Mouse (Mus musculus) heart, embryonic 15.5 days (tissue): Measurements from ENCODE around the gene Fbln7. TPM values are rescaled to one million over a fixed set of nuclear protein-coding genes. Genes with fewer than 3 reads are reported as not detected.

ENCODE experiments used
- ATAC-seq: fragments of 200-750 bp; cut with Nextera tagmentation; replicated peaks from 2 replicates; pipeline ENCODE4 v1.8.0; 2017; ENCODE audit warnings: low read depth, moderate TSS enrichment; ENCODE audit not compliant: insufficient number of reproducible peaks, insufficient read depth, low FRiP score
- H3K27ac ChIP-seq: fragments of 300-500 bp; sonication (generic); 2 replicates; pipeline ENCODE4 v1.5.1; 2015; ENCODE audit warnings: mild to moderate bottlenecking, inconsistent platforms
- H3K27me3 ChIP-seq: fragments of 300-500 bp; sonication (generic); 2 replicates; pipeline ENCODE4 v1.6.1; 2015; ENCODE audit warnings: inconsistent platforms
- H3K36me3 ChIP-seq: fragments of 300-500 bp; sonication (generic); 2 replicates; pipeline ENCODE4 v1.6.1; 2015; ENCODE audit warnings: mild to moderate bottlenecking, inconsistent platforms
- H3K4me1 ChIP-seq: fragments of 300-500 bp; sonication (generic); replicated peaks from 2 replicates; pipeline ENCODE4 v1.6.1; 2015; ENCODE audit warnings: inconsistent platforms
- H3K4me2 ChIP-seq: fragments of 300-500 bp; sonication (generic); 2 replicates; pipeline ENCODE4 v1.6.1; 2015; ENCODE audit warnings: inconsistent platforms, mild to moderate bottlenecking, moderate library complexity
- H3K4me3 ChIP-seq: fragments of 300-500 bp; sonication (generic); 2 replicates; pipeline ENCODE4 v1.5.1; 2015; ENCODE audit warnings: mild to moderate bottlenecking, inconsistent platforms
- H3K9ac ChIP-seq: fragments of 300-500 bp; sonication (generic); 2 replicates; pipeline ENCODE4 v1.6.1; 2015; ENCODE audit warnings: mild to moderate bottlenecking, inconsistent platforms
- H3K9me3 ChIP-seq: fragments of 300-500 bp; sonication (generic); replicated peaks from 2 replicates; pipeline ENCODE4 v1.6.1; 2016; ENCODE audit warnings: inconsistent platforms
- WGBS: fragments of 180-500 bp; shearing (Covaris S2); methylation state at CpG from one replicate; pipeline ENCODE4 v1.1.7; 2015; ENCODE audit warnings: mixed read lengths; 5-methylcytosine and 5-hydroxymethylcytosine counted together
- polyA plus RNA-seq: library from polyadenylated mRNA; unstranded; fragments of >200 nt; fragmentation: Nextera tagmentation; extraction: Ambion mirVana; gene quantifications from 2 replicates; pipeline ENCODE4 v1.2.1, GENCODE M21; 2015

Gene Fbln7
- polyA plus RNA-seq = 1.2 and 2.7 TPM in 2 replicates

DNA sequence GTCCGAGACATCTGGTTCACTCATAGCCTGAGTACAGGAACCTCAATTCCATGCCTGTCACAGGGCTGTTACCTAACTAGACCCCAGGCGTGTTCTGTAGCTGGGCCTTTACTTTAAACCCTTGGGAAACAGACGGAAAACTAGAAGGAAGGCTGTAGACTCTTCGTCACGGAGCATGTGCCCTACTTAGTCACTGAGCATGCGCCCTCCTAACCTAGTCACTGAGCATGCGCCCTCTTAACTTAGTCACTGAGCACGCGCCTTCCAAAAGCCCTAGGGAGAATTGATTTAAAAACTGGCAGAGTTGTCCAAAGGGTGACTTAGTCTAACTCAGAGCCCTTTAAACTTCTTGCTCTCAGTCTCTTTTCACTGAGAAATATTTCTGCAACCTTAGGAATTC lies at the start of gene Fbln7:
Gene Fbln7 (plus strand): TSS at position 346 of the 400 bp plus-strand sequence.
- H3K27ac ChIP-seq = no peak within 1 kb of the TSS

DNA sequence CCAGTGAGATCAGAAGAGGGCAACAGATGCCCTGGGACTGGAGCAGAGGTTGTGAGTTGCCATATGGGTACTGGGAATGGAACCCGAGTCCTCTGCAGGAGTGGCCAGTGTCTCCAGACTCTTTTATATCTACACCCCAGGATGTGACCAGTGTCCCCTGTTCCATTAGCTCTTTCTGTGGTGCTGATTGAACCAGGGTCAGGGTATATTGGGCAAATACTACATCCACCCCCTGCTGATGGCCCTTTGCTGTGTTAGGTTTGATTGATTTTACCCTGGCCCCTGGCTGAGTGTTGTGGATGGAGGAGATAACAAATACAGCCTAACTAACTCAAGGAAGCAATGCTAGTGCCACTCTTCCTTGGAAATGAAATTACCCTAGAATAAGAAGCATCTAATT lies 46.5 kb upstream of the Fbln7 start:
- Histone ChIP-seq H3K9ac (no peak overlapping the region), H3K9me3 (no peaks in the 10 kb centered on the region), H3K4me3 (no peak overlapping the region), H3K36me3 (no peaks in the 10 kb centered on the region), H3K27me3 (no peaks in the 10 kb centered on the region), H3K4me2 (no peak overlapping the region), H3K27ac (no peak overlapping the region), H3K4me1 (peaks cover 22% of the 10 kb centered on the region)
- ATAC-seq = no peak
- 79% methylated on average over 1 of the region's 1 CpGs for WGBS

More for the DNA sequence above, at the start of gene Fbln7:
- no peaks in the 10 kb centered on the region for H3K9me3 ChIP-seq
- H3K9ac ChIP-seq = peak within 1 kb of the TSS; percentile 46
- WGBS = 91% methylated on average over 9 of the region's 9 CpGs
- no peaks in the 10 kb centered on the region for H3K36me3 ChIP-seq
- H3K27me3 ChIP-seq = peaks cover 25% of the 10 kb centered on the region
- H3K4me1 ChIP-seq = peaks cover 9% of the 10 kb centered on the region
- H3K4me2 ChIP-seq = peak within 1 kb of the TSS; percentile 95
- ATAC-seq = no peak
- peak within 1 kb of the TSS; percentile 56 for H3K4me3 ChIP-seq

DNA sequence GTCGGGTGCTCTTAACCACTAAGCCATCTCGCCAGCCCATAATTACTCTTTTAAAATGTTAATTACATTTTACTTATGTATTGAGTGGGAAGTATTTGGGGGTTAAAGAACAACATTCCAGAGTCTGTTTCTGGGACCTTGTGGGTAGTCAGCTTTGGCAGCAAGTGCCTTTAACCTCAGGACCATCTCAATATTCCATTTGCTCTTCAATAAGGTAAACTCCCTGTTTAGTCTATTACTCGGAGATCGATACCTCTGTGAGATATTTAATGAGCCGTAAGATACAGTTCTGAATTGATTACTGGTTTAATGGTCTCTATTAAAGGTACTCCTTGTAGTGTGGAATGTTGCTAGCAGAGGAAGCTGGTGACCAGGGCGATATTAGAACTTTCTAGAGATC lies 45.9 kb upstream of the Fbln7 start:
- 46% methylated on average over 6 of the region's 6 CpGs for WGBS

DNA sequence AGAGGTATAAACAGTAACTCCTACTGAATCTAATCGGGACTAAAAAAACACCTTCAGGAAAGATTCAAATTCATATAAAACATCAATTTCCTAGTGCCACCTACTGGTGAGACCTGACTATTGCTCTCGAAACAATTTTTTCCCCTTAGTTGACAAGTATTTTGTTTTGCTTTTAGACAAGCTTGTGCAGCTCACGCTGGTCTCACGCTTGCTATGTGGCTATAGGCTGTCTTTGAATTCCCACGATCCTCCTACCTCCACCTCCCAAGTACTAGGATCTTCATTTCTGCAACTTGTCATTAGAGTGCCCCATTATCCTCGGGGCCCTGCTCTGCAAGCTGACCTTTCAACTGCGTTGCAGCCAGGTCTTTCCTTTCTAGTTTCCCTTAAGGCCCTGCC lies 45.4 kb upstream of the Fbln7 start:
- H3K4me1 ChIP-seq = peaks cover 22% of the 10 kb centered on the region
- H3K27ac ChIP-seq = peak overlapping the region; percentile 93
- peak; percentile 23 for ATAC-seq
- WGBS = 0% methylated on average over 7 of the region's 7 CpGs
- H3K9ac ChIP-seq = peak overlapping the region; percentile 63
- no peaks in the 10 kb centered on the region for H3K27me3 ChIP-seq
- H3K9me3 ChIP-seq = no peaks in the 10 kb centered on the region
- no peaks in the 10 kb centered on the region for H3K36me3 ChIP-seq
- peak overlapping the region; percentile 81 for H3K4me3 ChIP-seq
- H3K4me2 ChIP-seq = peak overlapping the region; percentile 85

More for the DNA sequence above, 45.9 kb upstream of the Fbln7 start:
- H3K27me3 ChIP-seq = no peaks in the 10 kb centered on the region
- no peaks in the 10 kb centered on the region for H3K36me3 ChIP-seq
- peak overlapping the region; percentile 93 for H3K27ac ChIP-seq
- peak overlapping the region; percentile 81 for H3K4me3 ChIP-seq
- no peak overlapping the region for H3K9ac ChIP-seq
- H3K4me2 ChIP-seq = peak overlapping the region; percentile 85
- H3K9me3 ChIP-seq = no peaks in the 10 kb centered on the region
- ATAC-seq = no peak
- peaks cover 22% of the 10 kb centered on the region for H3K4me1 ChIP-seq

DNA sequence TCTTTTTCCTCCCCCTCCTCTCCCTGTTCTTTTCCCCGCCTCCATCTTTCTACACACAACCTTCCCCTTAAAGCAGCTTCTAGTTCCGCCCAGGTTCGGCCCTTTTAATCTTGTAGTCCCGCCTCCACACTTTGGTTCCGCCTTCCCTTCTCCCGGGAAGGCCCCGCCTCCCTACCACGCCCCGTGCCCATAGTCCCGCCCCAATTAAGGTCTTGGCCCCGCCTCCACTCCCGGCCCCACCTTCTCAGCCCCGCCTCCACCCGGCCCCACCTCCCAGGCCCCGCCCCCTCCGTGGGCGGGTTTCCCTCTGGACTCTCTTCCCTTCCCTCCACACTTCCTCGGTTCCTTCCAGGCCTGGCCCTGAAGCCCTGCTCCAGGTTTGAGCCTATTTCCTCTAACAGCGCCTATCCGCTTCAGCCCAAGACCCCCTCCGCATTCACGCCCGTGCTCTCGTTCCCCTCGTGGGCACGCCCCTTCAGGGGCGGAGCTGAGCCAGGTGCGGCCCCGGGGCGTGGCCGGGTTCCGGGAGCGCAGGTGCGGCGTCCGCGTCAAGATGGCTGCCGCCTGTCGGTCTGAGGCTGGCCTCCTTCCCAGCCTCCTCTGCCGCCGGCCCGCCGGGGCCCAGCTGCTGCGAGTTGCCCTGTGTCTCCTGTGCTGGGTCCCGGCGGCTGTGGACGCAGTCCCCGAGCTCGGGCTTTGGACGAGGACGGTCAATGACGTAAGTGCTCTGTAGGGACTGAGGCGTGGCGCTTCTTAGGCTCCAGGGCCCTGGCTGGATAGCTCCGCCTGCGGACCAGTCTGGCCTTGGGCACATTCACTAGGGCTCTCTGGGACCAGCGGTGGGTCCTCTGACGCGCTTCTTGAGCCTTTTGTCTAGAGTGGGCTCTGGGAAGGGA lies 44.7 kb upstream of the Fbln7 start, which contains the start of gene Tmem87b:
Gene Tmem87b (plus strand): TSS at position 333 of the 896 bp plus-strand sequence.
- peak within 1 kb of the TSS; percentile 85 for H3K4me2 ChIP-seq
- WGBS = under 1% methylated on average over 59 of the region's 59 CpGs

DNA sequence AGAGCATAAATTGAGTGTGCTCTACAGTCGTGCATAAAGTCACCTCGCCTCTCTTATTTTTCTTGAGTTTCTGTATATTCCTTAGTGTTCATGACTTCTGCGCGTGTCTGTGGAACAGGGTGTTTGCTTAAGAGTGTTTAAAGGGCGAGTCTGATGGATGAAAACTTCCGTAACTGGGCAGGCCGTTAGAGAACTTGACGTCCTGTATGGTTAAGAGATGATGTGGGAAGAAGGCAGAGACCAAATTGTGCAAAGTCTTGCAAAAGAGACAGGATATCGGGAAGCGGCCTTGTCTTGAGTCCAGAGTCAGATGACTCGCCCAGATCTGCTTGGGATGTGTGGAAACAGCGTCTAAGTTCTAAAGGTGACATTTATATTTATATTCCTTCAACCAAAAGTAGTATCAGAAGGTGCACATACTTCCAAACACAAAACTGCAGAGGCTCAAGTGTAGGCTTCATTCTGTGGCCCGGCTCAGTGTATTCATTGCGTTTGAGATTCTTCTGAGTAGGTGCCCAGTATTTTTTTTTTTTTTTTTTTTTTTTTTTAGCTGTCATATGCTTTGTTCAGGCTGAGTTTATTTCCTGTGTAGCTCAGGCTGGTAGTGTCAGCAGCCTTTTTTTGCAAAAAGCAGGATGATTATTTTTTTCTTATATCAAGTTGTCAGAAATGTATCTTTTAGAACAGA lies 43.7 kb upstream of the Fbln7 start:
- ATAC-seq = no peak
- H3K4me1 ChIP-seq = peaks cover 22% of the 10 kb centered on the region
- peak overlapping the region; percentile 85 for H3K4me2 ChIP-seq
- H3K4me3 ChIP-seq = peak overlapping the region; percentile 81
- H3K36me3 ChIP-seq = no peaks in the 10 kb centered on the region
- peak overlapping the region; percentile 93 for H3K27ac ChIP-seq
- peak overlapping the region; percentile 74 for H3K9ac ChIP-seq
- WGBS = 17% methylated on average over 14 of the region's 14 CpGs
- H3K27me3 ChIP-seq = no peaks in the 10 kb centered on the region
- H3K9me3 ChIP-seq = no peaks in the 10 kb centered on the region

More for the DNA sequence above, 44.7 kb upstream of the Fbln7 start, which contains the start of gene Tmem87b:
- peak within 1 kb of the TSS; percentile 74 for H3K9ac ChIP-seq
- H3K4me1 ChIP-seq = peaks cover 22% of the 10 kb centered on the region
- peak; percentile 91 for ATAC-seq
- H3K4me3 ChIP-seq = peak within 1 kb of the TSS; percentile 81
- peak within 1 kb of the TSS; percentile 93 for H3K27ac ChIP-seq
- no peaks in the 10 kb centered on the region for H3K36me3 ChIP-seq
- no peaks in the 10 kb centered on the region for H3K9me3 ChIP-seq
- no peaks in the 10 kb centered on the region for H3K27me3 ChIP-seq

DNA sequence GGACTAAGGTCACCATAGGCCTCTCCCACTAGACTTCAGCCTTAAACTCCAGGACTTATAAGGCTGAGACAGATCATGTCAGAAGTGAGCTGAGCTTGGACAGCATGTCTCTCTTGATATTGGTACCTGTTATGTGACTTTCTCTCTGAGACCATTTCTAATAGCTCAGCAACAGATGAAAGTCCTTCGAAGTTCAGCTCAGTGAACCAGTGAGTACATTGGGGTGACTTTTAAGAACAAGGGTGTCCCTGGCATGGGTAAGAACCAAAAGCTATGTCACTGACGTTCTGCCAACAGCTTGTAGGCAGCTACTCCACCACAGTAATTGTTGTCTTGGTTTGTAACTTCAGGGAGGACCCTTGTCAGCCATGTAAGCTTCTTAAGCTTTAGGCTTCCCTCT lies 42.1 kb upstream of the Fbln7 start:
- Histone ChIP-seq H3K4me3 (no peak overlapping the region), H3K4me1 (peaks cover 17% of the 10 kb centered on the region), H3K27me3 (no peaks in the 10 kb centered on the region), H3K9ac (no peak overlapping the region), H3K36me3 (no peaks in the 10 kb centered on the region), H3K4me2 (no peak overlapping the region), H3K27ac (no peak overlapping the region), H3K9me3 (no peaks in the 10 kb centered on the region)
- 81% methylated on average over 2 of the region's 2 CpGs for WGBS
- no peak for ATAC-seq

DNA sequence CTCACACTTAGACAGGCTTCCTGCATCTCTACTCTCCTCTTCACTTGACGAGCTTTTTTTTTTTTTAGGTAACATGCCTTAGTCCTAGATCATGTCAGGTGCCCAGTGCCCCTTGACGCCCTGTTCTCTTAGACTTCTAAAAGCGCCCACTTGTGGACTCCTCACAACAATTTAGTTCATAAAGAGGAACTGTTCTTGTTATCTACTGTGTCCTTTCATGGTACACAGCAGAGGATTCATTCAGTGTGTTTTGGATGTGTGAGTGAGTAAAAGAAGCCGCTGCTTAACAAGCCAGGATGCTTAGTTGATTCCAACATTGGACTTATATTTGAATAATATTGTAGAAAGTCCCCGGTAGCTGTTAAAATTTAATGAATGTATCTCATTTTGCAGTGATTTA lies 38.9 kb upstream of the Fbln7 start:
- no peak overlapping the region for H3K27ac ChIP-seq
- no peaks in the 10 kb centered on the region for H3K9me3 ChIP-seq
- no peak overlapping the region for H3K9ac ChIP-seq
- ATAC-seq = no peak
- H3K36me3 ChIP-seq = peaks cover 17% of the 10 kb centered on the region; the same call in 1 of the 2 replicates
- H3K27me3 ChIP-seq = no peaks in the 10 kb centered on the region
- peaks cover 11% of the 10 kb centered on the region for H3K4me1 ChIP-seq
- no peak overlapping the region for H3K4me2 ChIP-seq
- H3K4me3 ChIP-seq = no peak overlapping the region
- WGBS = 85% methylated on average over 5 of the region's 5 CpGs

DNA sequence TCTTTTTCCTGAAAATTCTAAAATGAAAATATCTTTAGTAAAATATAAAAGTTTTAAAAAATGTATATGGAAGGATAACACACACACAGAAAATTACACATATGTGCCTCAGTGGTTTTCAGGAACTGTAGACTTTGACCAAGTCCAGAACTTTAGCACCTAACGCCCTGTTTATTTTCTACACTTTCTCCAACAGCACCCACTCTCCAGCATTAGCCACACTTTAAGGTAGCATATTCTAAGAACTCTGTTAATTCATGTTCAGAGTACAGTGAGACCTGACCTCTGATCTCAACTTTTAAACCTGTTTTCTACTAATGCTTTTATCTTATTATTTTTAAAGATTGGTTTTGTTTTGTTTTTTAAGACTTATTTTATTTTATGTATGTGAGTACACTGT lies 35.0 kb upstream of the Fbln7 start:
- H3K4me1 ChIP-seq = no peaks in the 10 kb centered on the region
- no peak overlapping the region for H3K27ac ChIP-seq
- WGBS = 94% methylated on average over 1 of the region's 1 CpGs
- no peak overlapping the region for H3K4me3 ChIP-seq
- no peaks in the 10 kb centered on the region for H3K27me3 ChIP-seq
- no peak overlapping the region for H3K4me2 ChIP-seq
- no peak overlapping the region for H3K9ac ChIP-seq
- peaks cover 44% of the 10 kb centered on the region for H3K36me3 ChIP-seq
- no peak for ATAC-seq
- H3K9me3 ChIP-seq = no peaks in the 10 kb centered on the region

DNA sequence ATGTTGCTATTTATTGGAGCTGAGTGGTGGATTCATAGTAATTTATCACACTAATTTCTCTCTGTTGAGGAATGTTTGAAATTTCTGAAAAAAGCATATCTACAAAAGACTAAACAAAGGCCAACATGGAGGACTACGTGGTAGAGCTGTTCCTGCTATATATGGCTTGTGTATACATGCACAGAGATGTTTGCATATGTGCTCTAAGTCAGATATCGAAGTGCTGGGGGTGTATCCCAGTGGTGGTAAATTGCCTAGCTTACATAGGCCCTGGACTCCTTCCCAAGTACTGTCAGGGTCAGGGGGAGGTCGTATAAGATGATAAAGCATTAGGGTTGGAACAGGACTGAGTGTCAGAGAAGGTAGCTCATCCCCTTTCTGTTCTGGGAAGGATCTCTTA lies 30.2 kb upstream of the Fbln7 start:
- Histone ChIP-seq H3K27me3 (no peaks in the 10 kb centered on the region), H3K9ac (no peak overlapping the region), H3K4me3 (no peak overlapping the region), H3K36me3 (peaks cover 68% of the 10 kb centered on the region), H3K9me3 (no peaks in the 10 kb centered on the region), H3K4me1 (no peaks in the 10 kb centered on the region), H3K27ac (no peak overlapping the region), H3K4me2 (no peak overlapping the region)
- 80% methylated on average over 3 of the region's 3 CpGs for WGBS
- no peak for ATAC-seq

DNA sequence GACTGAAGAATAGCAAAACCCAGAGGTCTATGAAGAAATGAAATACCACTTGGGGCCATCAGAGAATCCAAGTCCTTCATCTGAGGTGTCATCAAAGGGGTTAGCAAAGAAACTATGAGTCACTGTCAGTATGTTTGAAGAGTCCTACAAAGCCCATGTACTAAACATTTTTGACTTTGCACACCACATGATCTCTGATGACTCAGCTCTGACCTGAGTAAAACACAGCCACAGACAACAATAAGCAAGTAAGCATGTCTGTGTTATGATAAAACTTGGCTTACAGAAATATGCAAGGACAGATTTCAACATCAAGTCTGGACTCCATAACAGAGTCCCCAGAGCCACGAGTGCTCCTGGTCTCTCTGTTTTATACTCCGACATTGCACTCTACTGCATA lies 29.7 kb upstream of the Fbln7 start:
- Histone ChIP-seq H3K27ac (no peak overlapping the region), H3K36me3 (peaks cover 69% of the 10 kb centered on the region), H3K4me1 (no peaks in the 10 kb centered on the region), H3K9ac (no peak overlapping the region), H3K4me2 (no peak overlapping the region), H3K4me3 (no peak overlapping the region), H3K9me3 (no peaks in the 10 kb centered on the region), H3K27me3 (no peaks in the 10 kb centered on the region)
- no peak for ATAC-seq
- 81% methylated on average over 2 of the region's 2 CpGs for WGBS
